Mouse (Mus musculus) kidney, adult 2 months (tissue): ENCODE results near the gene Tnrc18. TPM values are rescaled to one million over a fixed set of nuclear protein-coding genes. Genes with fewer than 3 reads are reported as not detected.

Experiments used
- DNase-seq: peaks from one replicate; pipeline ENCODE4 v3.0.0; 2021
- H3K27ac ChIP-seq: fragments of 200-500 bp; 2 replicates; pipeline ENCODE4 v1.5.1; 2012; ENCODE audit warnings: low read depth, low read length, control low read depth, inconsistent platforms; ENCODE audit not compliant: insufficient read depth
- H3K27me3 ChIP-seq: fragments of 200-500 bp; replicated peaks from 2 replicates; pipeline ENCODE4 v1.6.1; 2012; ENCODE audit warnings: mild to moderate bottlenecking, moderate library complexity, low read length, inconsistent platforms; ENCODE audit not compliant: control insufficient read depth, insufficient read depth
- H3K36me3 ChIP-seq: fragments of 200-500 bp; 2 replicates; pipeline ENCODE4 v1.6.1; 2012; ENCODE audit warnings: mild to moderate bottlenecking, moderate library complexity, low read length, inconsistent platforms; ENCODE audit not compliant: control insufficient read depth, insufficient read depth
- H3K4me1 ChIP-seq: fragments of 200-500 bp; 2 replicates; pipeline ENCODE4 v1.6.1; 2011; ENCODE audit warnings: low read length; ENCODE audit not compliant: control insufficient read depth, insufficient read depth
- H3K4me3 ChIP-seq: fragments of 200-500 bp; 2 replicates; pipeline ENCODE4 v1.5.1; 2011; ENCODE audit warnings: mild to moderate bottlenecking, low read depth, low read length, control low read depth; ENCODE audit not compliant: insufficient read depth
- CTCF ChIP-seq: fragments of 200-500 bp; conservative IDR thresholded peaks from 2 replicates; pipeline ENCODE4 v1.5.1; 2011; ENCODE audit warnings: low read depth, mild to moderate bottlenecking, control low read depth, low read length, moderate library complexity, mixed read lengths; ENCODE audit not compliant: insufficient read depth, insufficient read length
- POLR2A ChIP-seq: fragments of 200-500 bp; IDR thresholded peaks from one replicate; pipeline ENCODE4 v1.6.1; 2011; ENCODE audit warnings: low read depth, low read length, control low read depth
- WGBS: fragments of 180-500 bp; shearing (Covaris S2); methylation state at CpG from one replicate; pipeline ENCODE4 v1.1.7; 2018; 5-methylcytosine and 5-hydroxymethylcytosine counted together
- polyA plus RNA-seq: library from polyadenylated mRNA; depleted of rRNA; stranded (reverse); fragments of >200 nt; gene quantifications from 2 replicates; pipeline ENCODE4 v1.2.3, GENCODE M21; 2012

Tnrc18 gene
- polyA plus RNA-seq, 1 experiment = 32.1 TPM

- no peak for DNase-seq
- peaks cover 30% of the 10 kb centered on the region for H3K4me1 ChIP-seq
Observed at GRCm38 (mm10) chr5:142801977-142802376, 15.5 kb downstream of the Tnrc18 start.

GRCm38 (mm10) chr5:142800656-142801055, 16.8 kb downstream of the Tnrc18 start:
- H3K27me3 ChIP-seq = no peaks in the 10 kb centered on the region
- TF ChIP-seq POLR2A (no peak), CTCF (no peak)
- no peak for DNase-seq
- no peak overlapping the region for H3K27ac ChIP-seq
- no peaks in the 10 kb centered on the region for H3K36me3 ChIP-seq
- no peak overlapping the region for H3K4me3 ChIP-seq
- peaks cover 30% of the 10 kb centered on the region for H3K4me1 ChIP-seq
- WGBS = 56% methylated on average over 6 of the region's 6 CpGs

More at GRCm38 (mm10) chr5:142801977-142802376, 15.5 kb downstream of the Tnrc18 start:
- Histone ChIP-seq H3K36me3 (no peaks in the 10 kb centered on the region), H3K27me3 (no peaks in the 10 kb centered on the region), H3K27ac (no peak overlapping the region), H3K4me3 (no peak overlapping the region)
- 83% methylated on average over 2 of the region's 2 CpGs for WGBS
- TF ChIP-seq CTCF (no peak), POLR2A (no peak)

DNA sequence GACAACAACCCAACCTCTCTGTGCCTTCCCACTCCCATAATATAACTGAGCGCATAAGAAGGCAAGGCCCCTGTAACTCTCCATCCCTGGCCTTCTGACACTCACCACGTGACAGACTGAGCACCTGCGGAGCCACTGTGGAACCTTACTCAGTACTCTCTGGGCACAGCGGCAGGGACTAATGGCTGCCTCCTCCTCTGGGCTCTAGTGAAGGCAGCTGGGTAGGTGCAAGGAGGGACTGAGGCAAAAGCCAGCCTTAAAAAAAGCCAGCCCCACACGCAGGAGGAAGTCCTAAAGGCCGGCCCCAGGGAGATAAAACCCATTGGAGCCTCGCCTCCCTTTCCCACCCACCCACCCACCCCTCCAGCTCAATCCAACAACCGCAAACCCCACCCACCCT, 17.3 kb downstream of the Tnrc18 start:
- no peak for DNase-seq
- Histone ChIP-seq H3K4me1 (peaks cover 30% of the 10 kb centered on the region), H3K27ac (no peak overlapping the region), H3K36me3 (no peaks in the 10 kb centered on the region), H3K27me3 (no peaks in the 10 kb centered on the region), H3K4me3 (no peak overlapping the region)
- TF ChIP-seq CTCF (no peak), POLR2A (no peak)
- WGBS = 60% methylated on average over 8 of the region's 8 CpGs

DNA sequence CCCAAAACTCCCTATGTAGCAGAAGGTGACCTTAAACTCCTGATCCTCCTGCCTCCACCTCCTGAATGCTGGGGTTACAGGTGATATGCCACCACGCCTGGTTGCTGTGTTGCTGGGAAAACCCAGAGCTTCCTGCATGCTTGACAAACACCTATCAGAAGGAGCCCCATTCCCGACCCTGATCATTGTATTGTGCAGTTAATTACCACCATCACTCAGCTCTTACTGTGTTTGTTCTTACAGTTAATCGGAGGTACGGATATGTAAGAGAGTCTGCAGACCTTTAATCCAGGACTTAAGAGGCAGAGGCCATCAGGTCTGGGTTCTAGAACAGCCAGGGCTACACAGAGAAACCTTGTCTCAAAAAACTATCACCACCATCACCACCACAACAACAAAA, 18.2 kb downstream of the Tnrc18 start:
- DNase-seq = no peak
- WGBS = 69% methylated on average over 4 of the region's 4 CpGs
- Histone ChIP-seq H3K4me3 (no peak overlapping the region), H3K27me3 (no peaks in the 10 kb centered on the region), H3K27ac (no peak overlapping the region), H3K4me1 (peaks cover 27% of the 10 kb centered on the region), H3K36me3 (no peaks in the 10 kb centered on the region)
- no peak for TF ChIP-seq CTCF
- no peak for TF ChIP-seq POLR2A

DNA sequence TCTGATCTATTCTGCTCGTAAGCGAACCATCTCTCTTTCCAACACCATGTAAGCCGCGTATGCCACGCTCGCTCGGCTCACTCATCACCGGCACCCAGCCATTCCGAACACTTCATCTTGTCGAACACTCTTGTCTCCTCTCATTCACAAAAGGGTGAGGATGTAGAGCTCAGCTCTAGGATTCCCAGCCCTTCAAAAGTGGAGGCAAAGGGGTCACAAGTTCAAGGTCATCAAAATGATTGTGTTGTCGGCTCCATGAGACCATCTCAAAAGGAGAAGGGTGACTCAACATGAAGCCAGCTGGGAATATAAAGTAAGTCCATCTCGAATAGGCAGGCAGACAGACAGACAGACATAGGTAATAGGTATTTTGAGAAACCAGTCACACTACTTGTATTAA, 19.3 kb downstream of the Tnrc18 start:
- Histone ChIP-seq H3K36me3 (no peaks in the 10 kb centered on the region), H3K27ac (no peak overlapping the region), H3K4me3 (no peak overlapping the region), H3K4me1 (peaks cover 27% of the 10 kb centered on the region), H3K27me3 (no peaks in the 10 kb centered on the region)
- DNase-seq = no peak
- WGBS = 83% methylated on average over 12 of the region's 12 CpGs
- TF ChIP-seq CTCF (no peak), POLR2A (no peak)

GRCm38 (mm10) chr5:142797620-142798019, 19.8 kb downstream of the Tnrc18 start:
- H3K27ac ChIP-seq = no peak overlapping the region
- H3K4me3 ChIP-seq = no peak overlapping the region
- peaks cover 25% of the 10 kb centered on the region for H3K4me1 ChIP-seq
- no peaks in the 10 kb centered on the region for H3K27me3 ChIP-seq
- no peaks in the 10 kb centered on the region for H3K36me3 ChIP-seq
- WGBS = 27% methylated on average over 13 of the region's 13 CpGs
- TF ChIP-seq CTCF (no peak), POLR2A (no peak)
- peak; percentile 69 for DNase-seq

- Histone ChIP-seq H3K27ac (no peak overlapping the region), H3K4me3 (no peak overlapping the region), H3K27me3 (no peaks in the 10 kb centered on the region), H3K4me1 (peaks cover 25% of the 10 kb centered on the region), H3K36me3 (no peaks in the 10 kb centered on the region)
- WGBS = 71% methylated on average over 4 of the region's 4 CpGs
- TF ChIP-seq POLR2A = no peak
- TF ChIP-seq CTCF = no peak
- DNase-seq = no peak
Observed at GRCm38 (mm10) chr5:142796921-142797320, 20.5 kb downstream of the Tnrc18 start.

GRCm38 (mm10) chr5:142794582-142794981, 22.9 kb downstream of the Tnrc18 start:
- TF ChIP-seq CTCF (no peak), POLR2A (no peak)
- WGBS = 70% methylated on average over 13 of the region's 13 CpGs
- no peak overlapping the region for H3K27ac ChIP-seq
- H3K4me1 ChIP-seq = peaks cover 17% of the 10 kb centered on the region
- H3K4me3 ChIP-seq = no peak overlapping the region
- H3K36me3 ChIP-seq = no peaks in the 10 kb centered on the region
- DNase-seq = peak; percentile 52
- no peaks in the 10 kb centered on the region for H3K27me3 ChIP-seq
